In genomic region chr3:108584580-108584979, GRCm38 (mm10) we compare ENCODE assay signal across 23 mouse cellular contexts. TPM values are rescaled to one million over a fixed set of nuclear protein-coding genes. Genes with fewer than 3 reads are reported as not detected.
"Had no signal": no experiment of that assay in that cellular context is flagged by ENCODE, and none has a peak within 500 bp of the region (broad histone marks: within the 10 kb centered on the region; RNA-seq: fewer than 3 reads in every experiment).

No protein-coding gene starts in this region.

- ATAC-seq: intestine, postnatal 0 days; liver, embryonic 12.5 days; midbrain, embryonic 15.5 days had no signal

- H3K27me3 ChIP-seq: limb, embryonic 12.5 days; limb, embryonic 15.5 days; liver, embryonic 12.5 days; liver, embryonic 15.5 days; lung, embryonic 15.5 days; midbrain, embryonic 12.5 days; midbrain, embryonic 15.5 days; neural tube, embryonic 12.5 days; neural tube, embryonic 15.5 days had no signal

- H3K4me1 ChIP-seq: limb, embryonic 12.5 days; limb, embryonic 15.5 days; liver, embryonic 12.5 days; liver, embryonic 15.5 days; lung, embryonic 15.5 days; midbrain, embryonic 15.5 days; neural tube, embryonic 15.5 days had no signal

- H3K27ac ChIP-seq: limb, embryonic 12.5 days; limb, embryonic 15.5 days; liver, embryonic 12.5 days; liver, embryonic 15.5 days; lung, embryonic 15.5 days; midbrain, embryonic 12.5 days; midbrain, embryonic 15.5 days; neural tube, embryonic 12.5 days; neural tube, embryonic 15.5 days had no signal

- H3K4me3 ChIP-seq: limb, embryonic 12.5 days; limb, embryonic 15.5 days; liver, embryonic 12.5 days; liver, embryonic 15.5 days; lung, embryonic 15.5 days; midbrain, embryonic 12.5 days; midbrain, embryonic 15.5 days; neural tube, embryonic 12.5 days; neural tube, embryonic 15.5 days had no signal

- H3K9me3 ChIP-seq: limb, embryonic 12.5 days; limb, embryonic 15.5 days; liver, embryonic 12.5 days; liver, embryonic 15.5 days; lung, embryonic 15.5 days; midbrain, embryonic 12.5 days; midbrain, embryonic 15.5 days; neural tube, embryonic 12.5 days; neural tube, embryonic 15.5 days had no signal

- H3K4me2 ChIP-seq: limb, embryonic 12.5 days; limb, embryonic 15.5 days; liver, embryonic 12.5 days; liver, embryonic 15.5 days; lung, embryonic 15.5 days; midbrain, embryonic 12.5 days; midbrain, embryonic 15.5 days; neural tube, embryonic 12.5 days; neural tube, embryonic 15.5 days had no signal

- H3K36me3 ChIP-seq: limb, embryonic 15.5 days; liver, embryonic 12.5 days; liver, embryonic 15.5 days; lung, embryonic 15.5 days; midbrain, embryonic 15.5 days; neural tube, embryonic 12.5 days; neural tube, embryonic 15.5 days had no signal

- H3K9ac ChIP-seq: limb, embryonic 12.5 days; limb, embryonic 15.5 days; liver, embryonic 12.5 days; liver, embryonic 15.5 days; lung, embryonic 15.5 days; midbrain, embryonic 12.5 days; midbrain, embryonic 15.5 days; neural tube, embryonic 12.5 days; neural tube, embryonic 15.5 days had no signal

- DNase-seq: kidney, adult 2 months; kidney, postnatal 10 days; kidney, postnatal 36 days; left cerebral cortex, postnatal 4 days; lung, adult 18-20 months; lung, postnatal 10 days; lung, postnatal 36 days; retina, postnatal 1 day; thymus, adult 18-20 months; thymus, postnatal 36 days had no signal

RNA-seq across cellular contexts. Expression of gene 1700013F07Rik, which starts 50.6 kb away (rescaled TPM):
- polyA plus RNA-seq: intestine, postnatal 0 days; kidney, embryonic 14.5 days; limb, embryonic 12.5 days; limb, embryonic 15.5 days; liver, embryonic 12.5 days; liver, embryonic 15.5 days; neural tube, embryonic 12.5 days; small intestine, adult 2 months; stomach, embryonic 16.5 days had no signal
